Mouse (Mus musculus) bone marrow, adult 2 months (tissue): Measurements from ENCODE around the gene Castor1.

ENCODE experiments used
- CTCF ChIP-seq: fragments of 200-500 bp; IDR thresholded peaks from 2 replicates; pipeline ENCODE4 v1.5.1; 2011; ENCODE audit warnings: low read length, control low read depth; ENCODE audit not compliant: control insufficient read depth, insufficient read depth
- POLR2A ChIP-seq: fragments of 200-500 bp; IDR thresholded peaks from 2 replicates; pipeline ENCODE4 v1.6.1; 2011; ENCODE audit warnings: low read depth, mild to moderate bottlenecking, control low read depth, low read length, borderline replicate concordance; ENCODE audit not compliant: control insufficient read depth

DNA sequence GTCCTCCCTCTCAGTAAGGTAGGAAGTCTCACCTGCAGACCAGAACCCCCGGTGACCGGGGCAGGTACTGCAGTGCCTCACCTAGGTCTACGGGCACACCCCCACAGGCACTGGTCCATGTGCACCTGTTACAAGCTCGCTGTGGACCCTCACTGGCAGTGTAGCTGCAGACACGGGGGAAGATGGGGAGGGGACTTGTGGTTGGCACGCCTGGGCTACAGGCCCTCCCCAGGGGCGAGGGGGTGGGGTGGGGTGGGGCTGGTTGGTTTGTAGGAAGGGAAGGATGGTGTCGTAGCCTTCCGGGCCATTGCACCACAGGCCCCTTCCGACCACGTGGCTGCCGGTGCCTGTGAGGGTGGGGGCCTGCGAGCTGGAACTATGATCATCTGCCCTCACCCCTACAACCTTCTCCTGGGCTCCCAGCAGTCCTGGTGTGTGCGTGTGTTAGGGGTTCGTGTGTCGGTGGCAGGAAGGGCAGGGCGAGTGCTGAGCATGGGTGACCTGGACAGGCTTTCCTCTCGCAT is 19.4 kb downstream of the Castor1 start:
- TF ChIP-seq CTCF (peak; percentile 1; the same call in 1 of the 2 replicates), POLR2A (0 out of 2 replicates have a peak, but pooled peaks have one; percentile 10)
